Mouse (Mus musculus) spleen, adult 2 months (tissue): ENCODE measurements at regions not wholly inside any gene's neighbourhood (a gene's known extent, or its start where the extent isn't known, plus 50 kb on each side); places are given as distances from the start of the nearest gene placed in this dataset.

Source experiments
- DNase-seq, 2 experiments: peaks; one replicate each; pipeline versions ENCODE4 v3.0.0 to v3.0.0-alpha.2; 2012 to 2021; ENCODE audit warnings: low spot score in 2 of 2, low read depth in 1 of 2
- H3K27ac ChIP-seq: fragments of 200-500 bp; 2 replicates; pipeline ENCODE4 v1.5.1; 2012; ENCODE audit warnings: low read length, inconsistent platforms; ENCODE audit not compliant: insufficient read depth
- H3K27me3 ChIP-seq: fragments of 200-500 bp; 2 replicates; pipeline ENCODE4 v1.6.1; 2012; ENCODE audit warnings: mild to moderate bottlenecking, moderate library complexity, low read length, inconsistent platforms; ENCODE audit not compliant: control insufficient read depth, insufficient read depth
- H3K36me3 ChIP-seq: fragments of 200-500 bp; 2 replicates; pipeline ENCODE4 v1.6.1; 2012; ENCODE audit warnings: mild to moderate bottlenecking, low read length, inconsistent platforms; ENCODE audit not compliant: control insufficient read depth, insufficient read depth
- H3K4me1 ChIP-seq: fragments of 200-500 bp; 2 replicates; pipeline ENCODE4 v1.6.1; 2011; ENCODE audit warnings: inconsistent platforms; ENCODE audit not compliant: control insufficient read depth, insufficient read depth, insufficient read length
- H3K4me3 ChIP-seq: fragments of 200-500 bp; 2 replicates; pipeline ENCODE4 v1.5.1; 2011; ENCODE audit warnings: mild to moderate bottlenecking, inconsistent platforms; ENCODE audit not compliant: insufficient read depth, insufficient read length; ENCODE audit errors: extremely low read depth
- CTCF ChIP-seq: fragments of 200-500 bp; IDR thresholded peaks from 2 replicates; pipeline ENCODE4 v1.5.1; 2011; ENCODE audit warnings: mild to moderate bottlenecking, inconsistent platforms; ENCODE audit not compliant: insufficient read depth, insufficient read length, insufficient replicate concordance; ENCODE audit errors: extremely low read depth
- POLR2A ChIP-seq: fragments of 200-500 bp; IDR thresholded peaks from 2 replicates; pipeline ENCODE4 v1.6.1; 2011; ENCODE audit warnings: low read depth, low read length, inconsistent platforms
- WGBS: fragments of 180-500 bp; shearing (Covaris S2); methylation state at CpG from one replicate; pipeline ENCODE4 v1.1.7; 2018; 5-methylcytosine and 5-hydroxymethylcytosine counted together

GRCm38 (mm10) chr12:71506206-71506605 lies 196.5 kb downstream of the Dact1 start:
- Histone ChIP-seq H3K4me3 (no peak overlapping the region), H3K36me3 (no peaks in the 10 kb centered on the region), H3K27me3 (no peaks in the 10 kb centered on the region), H3K4me1 (no peaks in the 10 kb centered on the region), H3K27ac (no peak overlapping the region)
- TF ChIP-seq CTCF (no peak), POLR2A (no peak)
- DNase-seq, result no peak
- WGBS, result 84% methylated on average over 4 of the region's 4 CpGs

- no peak overlapping the region for H3K27ac ChIP-seq
- no peaks in the 10 kb centered on the region for H3K36me3 ChIP-seq
- no peaks in the 10 kb centered on the region for H3K4me1 ChIP-seq
- TF ChIP-seq POLR2A, result no peak
- H3K4me3 ChIP-seq, result no peak overlapping the region
- DNase-seq, result no peak
- no peaks in the 10 kb centered on the region for H3K27me3 ChIP-seq
- 79% methylated on average over 1 of the region's 1 CpGs for WGBS
Observed at GRCm38 (mm10) chr12:71506716-71507115, 197.0 kb downstream of the Dact1 start.

GRCm38 (mm10) chr12:71512915-71513612 lies 203.4 kb downstream of the Dact1 start:
- TF ChIP-seq CTCF (no peak), POLR2A (no peak)
- DNase-seq, result no peak
- Histone ChIP-seq H3K27ac (no peak overlapping the region), H3K4me3 (no peak overlapping the region), H3K36me3 (no peaks in the 10 kb centered on the region), H3K4me1 (no peaks in the 10 kb centered on the region), H3K27me3 (no peaks in the 10 kb centered on the region)
- WGBS, result 76% methylated on average over 7 of the region's 7 CpGs

GRCm38 (mm10) chr12:71519520-71519919 lies 209.8 kb downstream of the Dact1 start:
- Histone ChIP-seq H3K36me3 (no peaks in the 10 kb centered on the region), H3K4me3 (no peak overlapping the region), H3K4me1 (no peaks in the 10 kb centered on the region), H3K27me3 (no peaks in the 10 kb centered on the region), H3K27ac (no peak overlapping the region)
- WGBS, result 59% methylated on average over 1 of the region's 1 CpGs
- TF ChIP-seq CTCF (no peak), POLR2A (no peak)
- DNase-seq, result no peak

GRCm38 (mm10) chr12:71521936-71522335 lies 212.3 kb downstream of the Dact1 start:
- no peak for DNase-seq
- H3K27me3 ChIP-seq, result no peaks in the 10 kb centered on the region
- TF ChIP-seq CTCF, result no peak
- no peak for TF ChIP-seq POLR2A
- no peak overlapping the region for H3K4me3 ChIP-seq
- no peaks in the 10 kb centered on the region for H3K36me3 ChIP-seq
- H3K4me1 ChIP-seq, result no peaks in the 10 kb centered on the region
- H3K27ac ChIP-seq, result no peak overlapping the region
- WGBS, result 80% methylated on average over 3 of the region's 3 CpGs

- DNase-seq, result no peak
- no peaks in the 10 kb centered on the region for H3K36me3 ChIP-seq
- H3K27ac ChIP-seq, result no peak overlapping the region
- no peak for TF ChIP-seq POLR2A
- TF ChIP-seq CTCF, result no peak
- WGBS, result 79% methylated on average over 5 of the region's 5 CpGs
- H3K4me3 ChIP-seq, result no peak overlapping the region
- H3K27me3 ChIP-seq, result no peaks in the 10 kb centered on the region
- H3K4me1 ChIP-seq, result no peaks in the 10 kb centered on the region
Observed at GRCm38 (mm10) chr12:71522451-71522850, 212.8 kb downstream of the Dact1 start.

- Histone ChIP-seq H3K36me3 (no peaks in the 10 kb centered on the region), H3K4me3 (no peak overlapping the region), H3K27ac (no peak overlapping the region), H3K4me1 (no peaks in the 10 kb centered on the region), H3K27me3 (no peaks in the 10 kb centered on the region)
- 50% methylated on average over 6 of the region's 6 CpGs for WGBS
- TF ChIP-seq CTCF, result no peak
- no peak for TF ChIP-seq POLR2A
- DNase-seq, result no peak
Observed at GRCm38 (mm10) chr12:71524156-71524555, 214.5 kb downstream of the Dact1 start.
